Mouse (Mus musculus) heart, postnatal 4 days (tissue): ENCODE measurements around the gene Gcnt3. TPM values are rescaled to one million over a fixed set of nuclear protein-coding genes. Genes with fewer than 3 reads are reported as not detected.
"Not testable (repeated sequence)": the region's sequence is repeated elsewhere in the genome, so short reads cannot be mapped to it uniquely, and the experiment has no call there.

Source experiments
- DNase-seq: peaks from one replicate; pipeline ENCODE4 v3.0.0; 2021
- total RNA-seq, 2 experiments: library from RNA; stranded (reverse); gene quantifications; 2 replicates each; pipeline ENCODE4 v1.2.3; 2021

Gene Gcnt3
- total RNA-seq, 2 experiments from 2014 or later: not detected

GRCm38 (mm10) chr9:70042935-70043334, 5.0 kb upstream of the Gcnt3 start:
- no peak for DNase-seq

DNA sequence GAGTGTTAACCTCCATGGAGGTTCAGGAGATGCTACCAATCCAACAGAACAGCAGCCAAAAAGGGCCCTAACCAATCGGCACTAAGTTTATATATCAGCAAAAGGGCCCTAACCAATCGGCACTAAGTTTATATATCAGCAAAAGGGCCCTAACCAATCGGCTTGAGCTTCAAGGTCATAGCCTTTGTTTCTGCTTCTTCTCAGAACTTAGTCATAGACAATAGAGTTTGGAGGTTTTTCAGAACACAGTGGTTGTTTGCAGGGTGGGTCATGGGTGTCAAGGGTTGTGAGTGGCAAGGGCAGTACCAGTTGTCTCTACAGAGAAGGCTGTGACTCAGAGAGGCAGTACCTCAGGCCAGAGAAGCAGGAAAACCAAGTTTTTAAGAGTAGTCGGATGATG, 4.2 kb upstream of the Gcnt3 start:
- no peak for DNase-seq

GRCm38 (mm10) chr9:70040570-70040969, 2.7 kb upstream of the Gcnt3 start:
- DNase-seq: no peak

DNA sequence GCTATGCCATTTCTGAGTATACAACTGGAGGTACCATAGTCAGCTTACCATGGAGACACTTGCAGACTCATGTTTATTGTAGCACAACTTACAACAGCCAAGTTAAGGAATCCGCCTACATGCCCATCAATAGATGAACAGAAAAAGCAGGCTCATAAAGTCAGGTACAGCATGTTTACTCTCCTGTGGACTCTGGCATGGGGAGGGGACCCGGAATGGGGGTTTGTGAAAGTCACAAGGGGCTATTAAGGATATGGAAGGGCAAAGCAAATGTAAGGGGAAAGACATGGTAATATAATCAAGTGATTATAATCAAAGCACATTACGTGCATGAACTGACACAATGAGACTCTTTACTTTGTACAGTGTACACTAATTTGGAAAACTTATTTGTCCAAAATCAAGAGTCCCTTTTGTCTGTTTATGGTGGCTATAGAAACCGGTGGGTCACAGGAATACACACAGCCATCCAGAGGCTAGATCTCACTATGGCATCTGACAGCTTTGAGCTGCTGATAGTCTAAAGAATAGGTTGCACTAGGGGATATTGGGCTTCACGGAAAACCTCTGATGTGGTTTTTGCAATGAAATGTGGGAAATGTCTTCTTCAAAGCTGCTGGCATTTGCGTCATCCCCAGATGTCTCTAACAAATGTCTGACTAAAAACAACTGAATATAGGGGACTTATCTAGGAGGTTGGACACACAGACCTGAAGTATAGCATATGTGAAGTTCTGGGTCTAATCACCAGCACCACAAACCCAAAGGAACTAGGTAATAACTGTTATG, 1.9 kb upstream of the Gcnt3 start:
- no peak for DNase-seq

GRCm38 (mm10) chr9:70036646-70037045, 1.2 kb downstream of the Gcnt3 start:
- DNase-seq: no peak

DNA sequence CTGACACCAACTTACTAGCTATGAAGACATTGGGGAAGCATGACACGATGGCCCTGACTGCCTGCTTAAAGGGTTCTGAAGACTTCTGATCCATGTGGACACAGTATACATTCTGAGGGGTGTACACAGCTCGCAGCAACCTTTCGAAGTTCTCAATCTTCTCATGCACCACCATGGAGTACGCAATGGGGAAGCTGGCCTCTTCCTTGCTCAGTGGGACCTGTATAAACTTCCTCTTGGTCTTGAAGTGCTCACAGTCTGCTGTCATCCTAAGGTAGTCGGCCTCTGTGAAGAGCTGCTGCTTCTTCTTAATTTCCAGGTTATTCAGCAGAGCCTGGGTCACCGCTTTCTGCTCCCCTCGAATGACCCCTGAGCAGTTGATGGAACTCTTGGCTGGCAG, 3.2 kb downstream of the Gcnt3 start:
- DNase-seq: no peak

GRCm38 (mm10) chr9:70033056-70033455, 4.8 kb downstream of the Gcnt3 start:
- DNase-seq: no peak

- DNase-seq: no peak
Measured at GRCm38 (mm10) chr9:70032167-70032566, 5.7 kb downstream of the Gcnt3 start.

GRCm38 (mm10) chr9:70025365-70026012, 12.4 kb downstream of the Gcnt3 start:
- no peak for DNase-seq

DNA sequence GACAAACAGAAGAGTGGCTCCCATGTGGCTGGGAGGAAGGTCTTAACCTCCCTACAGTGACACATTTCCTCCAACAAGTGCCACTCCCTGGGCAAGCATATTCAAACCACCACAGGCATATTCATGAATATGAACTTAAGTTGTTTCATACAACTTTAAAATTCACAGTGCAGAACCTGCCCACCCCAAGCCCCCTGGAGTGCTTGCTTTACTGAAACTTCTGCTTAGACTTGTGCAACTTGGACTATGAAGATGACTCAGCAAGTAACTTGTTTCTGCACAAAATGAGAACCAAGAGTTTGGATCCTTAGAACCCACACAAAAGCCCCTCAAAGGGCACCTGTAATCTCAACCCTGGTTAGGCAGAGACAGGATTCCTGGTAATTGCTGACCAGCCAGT, 13.2 kb downstream of the Gcnt3 start:
- no peak for DNase-seq

DNA sequence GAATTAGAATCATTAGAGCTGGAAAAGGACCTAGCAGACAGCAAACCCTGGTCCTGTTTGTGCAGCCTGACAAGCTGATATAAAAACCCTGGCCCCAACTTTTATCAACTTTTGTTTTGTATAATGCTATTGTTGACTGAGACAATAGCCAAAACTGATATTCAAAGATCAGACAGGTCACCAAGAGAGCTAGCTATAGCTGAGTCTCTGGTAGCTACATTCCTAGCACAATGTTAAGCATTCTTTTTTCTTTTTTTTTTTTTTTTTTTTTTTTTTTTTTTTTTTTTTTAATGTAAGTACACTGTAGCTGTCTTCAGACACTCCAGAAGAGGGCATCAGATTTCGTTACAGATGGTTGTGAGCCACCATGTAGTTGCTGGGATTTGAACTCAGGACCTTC, 14.3 kb downstream of the Gcnt3 start:
- DNase-seq: not testable (repeated sequence)

DNA sequence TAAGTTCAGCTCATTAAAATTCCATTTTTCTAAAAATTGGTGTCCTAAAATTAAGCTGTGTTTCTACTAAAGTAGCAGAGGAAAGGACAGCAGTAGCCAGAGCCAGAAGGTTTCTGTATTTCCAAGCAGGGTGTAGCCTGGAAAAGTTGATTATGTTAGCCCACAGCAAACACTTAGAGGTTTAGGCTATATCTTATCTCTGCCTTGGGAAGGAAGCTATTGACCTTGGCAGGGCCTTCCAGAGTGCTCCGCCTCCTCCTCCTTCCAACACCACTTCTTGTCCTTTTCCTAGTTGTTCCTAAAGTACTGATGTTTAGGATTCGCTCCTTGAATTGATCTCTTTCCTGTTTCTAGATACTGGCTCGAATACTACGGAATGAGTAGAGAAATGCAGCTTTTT, 15.8 kb downstream of the Gcnt3 start:
- DNase-seq: peak; percentile 35

DNA sequence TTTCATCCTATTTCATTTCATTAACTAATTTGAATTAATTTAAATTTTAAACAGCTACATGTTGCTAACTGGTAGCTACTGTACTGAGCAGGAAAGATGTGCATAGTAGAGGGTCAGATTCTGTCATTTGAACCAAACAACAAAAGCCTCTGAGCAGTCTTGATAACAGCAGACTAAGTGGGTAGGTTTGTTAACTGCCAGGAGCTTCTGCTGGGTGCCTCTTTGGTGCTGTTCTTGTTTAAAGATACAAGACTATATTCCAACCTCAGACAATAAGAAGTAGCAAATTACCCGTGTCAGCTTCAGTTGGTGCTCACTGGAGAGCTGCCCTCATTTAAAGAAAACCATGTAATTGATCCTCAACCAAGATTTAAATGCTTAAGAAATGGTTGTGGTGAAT, 16.3 kb downstream of the Gcnt3 start:
- no peak for DNase-seq

GRCm38 (mm10) chr9:70018879-70019278, 19.0 kb downstream of the Gcnt3 start:
- DNase-seq: no peak

DNA sequence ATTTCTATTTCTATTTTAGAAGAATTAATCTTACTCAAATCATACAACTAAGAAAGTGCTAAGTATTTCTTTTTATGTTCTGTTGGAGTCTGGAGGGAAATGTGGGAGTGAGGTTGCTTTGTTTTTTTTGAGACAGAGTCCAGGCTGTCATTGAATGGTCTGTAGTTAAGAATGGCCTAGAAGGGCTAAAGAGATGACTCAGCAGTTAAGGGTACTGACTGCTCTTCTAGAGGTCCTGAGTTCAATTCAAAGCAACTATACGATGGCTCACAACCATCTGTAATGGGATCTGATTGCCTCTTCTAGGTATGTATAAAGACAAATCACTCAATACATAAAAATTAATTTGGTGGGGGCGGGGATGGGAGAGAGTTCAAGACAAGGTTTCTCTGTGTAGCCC, 22.3 kb downstream of the Gcnt3 start:
- DNase-seq: no peak

GRCm38 (mm10) chr9:70012408-70012901, 25.4 kb downstream of the Gcnt3 start, which contains the start of gene Gtf2a2:
Gene Gtf2a2 (plus strand): TSS chr9:70012550.
- peak; percentile 96 for DNase-seq

DNA sequence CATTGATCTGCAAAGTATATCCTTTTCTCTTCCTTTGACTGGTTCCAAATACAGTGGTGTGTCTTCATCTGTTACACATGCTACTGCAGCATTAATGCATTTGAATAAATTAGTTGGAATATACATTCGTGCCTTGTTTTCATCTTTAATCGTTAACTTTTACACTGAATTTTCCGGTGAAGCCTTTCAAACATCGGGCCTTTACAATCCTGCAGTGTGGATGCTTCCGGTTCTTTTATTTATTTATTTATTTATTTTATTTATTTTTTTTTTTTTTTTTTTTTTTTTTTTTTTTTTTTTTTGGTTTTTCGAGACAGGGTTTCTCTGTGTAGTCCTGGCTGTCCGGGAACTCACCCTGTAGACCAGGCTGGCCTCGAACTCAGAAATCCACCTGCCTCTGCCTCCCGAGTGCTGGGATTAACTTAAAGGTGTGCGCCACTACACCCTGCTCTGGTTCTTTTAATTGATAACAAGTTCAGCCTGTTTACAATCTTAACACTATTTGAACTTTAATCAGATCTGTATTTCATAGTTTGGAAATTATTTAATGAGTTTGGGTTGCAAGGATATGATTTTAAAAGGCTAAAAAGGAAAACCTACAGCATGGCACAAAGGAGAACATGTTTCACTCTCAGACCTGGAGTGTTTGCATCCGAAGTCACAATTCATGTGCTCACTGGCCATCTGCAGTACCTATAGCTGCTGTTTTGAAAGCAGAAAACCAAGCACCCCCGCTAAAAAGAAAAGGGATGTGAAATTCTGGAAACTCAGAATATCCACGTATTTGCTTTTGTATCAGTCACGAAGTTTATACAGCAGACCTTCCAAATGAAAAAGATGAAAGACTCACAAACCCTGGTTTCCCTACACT, 26.1 kb downstream of the Gcnt3 start:
- no peak for DNase-seq

- no peak for DNase-seq
Measured at GRCm38 (mm10) chr9:70010781-70011473, 27.0 kb downstream of the Gcnt3 start.

DNA sequence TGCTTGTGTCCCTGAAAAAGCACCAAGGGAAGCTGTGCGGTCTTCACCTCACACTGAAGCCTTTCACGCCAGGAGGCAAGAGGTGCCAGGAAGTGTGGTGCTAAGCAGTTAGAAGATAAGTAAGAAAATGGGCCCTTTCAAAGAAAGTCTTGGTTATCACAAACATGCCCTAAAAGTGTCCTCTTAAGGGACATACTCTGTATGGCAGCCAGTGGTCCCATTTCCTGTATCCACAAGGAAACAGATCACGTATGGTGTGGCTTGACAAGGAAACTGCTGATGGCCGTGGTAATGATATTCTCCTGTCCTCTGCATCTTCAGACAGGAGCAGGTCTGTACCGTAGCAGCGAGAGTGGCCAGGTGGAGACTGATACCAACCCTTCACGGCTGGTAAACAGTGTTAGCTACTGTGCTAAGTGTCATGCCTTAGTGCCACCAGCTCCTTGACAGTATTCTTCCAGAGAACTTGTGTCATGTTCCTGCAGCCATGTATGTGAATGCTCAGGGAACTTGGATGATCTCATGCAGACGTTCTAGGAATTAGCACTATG, 28.1 kb downstream of the Gcnt3 start:
- no peak for DNase-seq

DNA sequence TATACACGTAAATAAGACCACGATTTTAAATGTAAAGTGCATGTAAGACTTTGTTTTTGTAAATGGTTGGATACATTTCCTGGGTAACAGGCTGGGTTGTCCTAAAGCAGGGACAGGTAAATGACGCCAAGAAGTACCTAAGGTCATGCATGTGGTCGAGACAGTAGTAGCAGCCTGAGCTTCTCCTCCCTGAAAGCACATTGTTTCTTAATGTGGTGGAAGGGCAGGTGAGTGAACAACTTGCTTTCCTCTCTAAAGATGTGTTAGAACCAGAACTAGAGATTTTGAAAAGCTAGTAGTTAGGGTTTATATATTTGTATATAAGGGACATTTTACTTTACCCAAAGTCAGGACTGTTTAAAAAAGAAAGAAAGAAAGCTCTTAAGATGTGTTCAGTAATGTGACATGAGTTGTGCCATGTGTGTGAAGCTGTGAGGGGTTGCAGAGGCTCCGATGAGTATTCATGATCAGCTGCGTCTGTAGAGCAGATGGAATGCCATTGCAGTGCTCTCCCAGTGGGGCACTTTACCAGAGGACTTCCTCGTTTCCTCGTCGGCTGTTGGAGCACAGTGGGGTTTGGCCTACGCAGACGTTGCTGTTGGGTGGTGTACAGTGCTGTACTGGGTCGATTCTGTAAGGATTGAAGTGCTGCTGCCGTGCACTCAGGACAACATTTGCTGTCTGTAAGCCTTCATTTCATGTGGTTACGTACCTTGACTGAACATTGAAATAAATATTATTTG, 30.2 kb downstream of the Gcnt3 start:
- no peak for DNase-seq

- DNase-seq: no peak
Measured at GRCm38 (mm10) chr9:70006984-70007383, 30.9 kb downstream of the Gcnt3 start.
